Mouse (Mus musculus): ENCODE results near the gene Fut2.

DNA sequence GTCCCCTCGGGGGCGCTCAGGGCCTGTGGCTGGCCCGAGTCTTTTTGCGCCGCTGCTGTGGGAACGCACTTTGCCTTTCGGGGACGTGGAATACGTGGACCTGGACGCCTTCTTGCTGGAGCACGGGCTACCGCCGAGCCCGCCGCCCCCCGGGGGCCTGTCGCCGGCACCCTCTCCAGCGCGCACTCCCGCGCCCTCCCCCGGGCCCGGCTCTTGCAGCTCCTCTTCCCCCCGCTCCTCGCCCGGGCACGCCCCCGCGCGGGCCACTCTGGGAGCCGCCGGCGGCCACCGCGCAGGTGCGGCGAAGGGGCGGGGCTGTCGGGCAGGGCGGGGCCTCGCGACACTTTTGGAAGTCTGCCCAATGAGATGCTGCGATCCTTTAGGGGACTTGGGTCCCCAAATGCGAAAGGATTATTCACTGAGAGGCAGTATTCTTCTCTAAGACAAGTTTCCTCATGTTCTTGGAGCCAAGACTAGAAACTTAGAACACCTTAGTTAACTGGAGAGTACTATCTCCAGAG lies 40.6 kb upstream of the Fut2 start:
- TF ChIP-seq CTCF (conservative IDR thresholded peaks at IDR 0.05; ENCODE audit: low read length), result no peak
- TF ChIP-seq NANOG (IDR thresholded peaks at IDR 0.05; ENCODE audit: borderline replicate concordance, low read length), result no peak
- TF ChIP-seq POU5F1 (IDR thresholded peaks at IDR 0.05; ENCODE audit: borderline replicate concordance, low read length), result no peak
